In genomic region chr2:116058511-116058910, GRCm38 (mm10) we compare ENCODE assay signal across 12 mouse cellular contexts. TPM values are rescaled to one million over a fixed set of nuclear protein-coding genes. Genes with fewer than 3 reads are reported as not detected.
DNase-seq lines count a peak whose midpoint lies in the region; ATAC-seq and TF ChIP-seq lines count a peak whose summit lies in the region.
"Had no signal": no experiment of that assay in that cellular context is flagged by ENCODE, and none has a peak within 500 bp of the region (broad histone marks: within the 10 kb centered on the region; RNA-seq: fewer than 3 reads in every experiment).

No protein-coding gene starts in this region.

- no peaks in the 10 kb centered on the region for H3K9me3 ChIP-seq in lung, embryonic 14.5 days (ENCODE audit: low read depth, low read length)
- no peaks in the 10 kb centered on the region for H3K9me3 ChIP-seq in lung, postnatal 0 days (ENCODE audit: low read length)
- no peaks in the 10 kb centered on the region for H3K9me3 ChIP-seq in forebrain, embryonic 16.5 days (ENCODE audit: control insufficient read depth, low read length)
- no peaks in the 10 kb centered on the region for H3K9me3 ChIP-seq in limb, embryonic 10.5 days (replicated peaks)
- H3K9me3 ChIP-seq in stomach, embryonic 15.5 days = no peaks in the 10 kb centered on the region
- H3K9me3 ChIP-seq: liver, embryonic 13.5 days had no signal

- H3K9ac ChIP-seq in lung, embryonic 14.5 days = no peak overlapping the region
- no peak overlapping the region for H3K9ac ChIP-seq in lung, postnatal 0 days (replicated peaks; ENCODE audit: low read depth)
- H3K9ac ChIP-seq in forebrain, embryonic 16.5 days (replicated peaks; ENCODE audit: low read depth, low read length) = peak overlapping the region; percentile 98
- H3K9ac ChIP-seq in stomach, embryonic 15.5 days = no peak overlapping the region
- H3K9ac ChIP-seq: liver, embryonic 13.5 days had no signal

- TF ChIP-seq EP300 in lung, postnatal 0 days (IDR thresholded peaks at IDR 0.05) = no peak

- H3K4me3 ChIP-seq in lung, embryonic 14.5 days (ENCODE audit: low read depth, low read length) = no peak overlapping the region; the same call in 1 of the 2 replicates
- H3K4me3 ChIP-seq in lung, postnatal 0 days (ENCODE audit: low read depth, low read length) = no peak overlapping the region
- H3K4me3 ChIP-seq in forebrain, embryonic 16.5 days (replicated peaks; ENCODE audit: low read length) = peak overlapping the region; percentile 83
- peak overlapping the region; percentile 77; the same call in 1 of the 2 replicates for H3K4me3 ChIP-seq in limb, embryonic 10.5 days
- peak overlapping the region; percentile 26 for H3K4me3 ChIP-seq in stomach, embryonic 15.5 days (replicated peaks)
- H3K4me3 ChIP-seq: liver, embryonic 13.5 days; myocyte had no signal

- H3K27ac ChIP-seq in lung, embryonic 14.5 days (ENCODE audit: low read depth) = no peak overlapping the region
- no peak overlapping the region for H3K27ac ChIP-seq in lung, postnatal 0 days (ENCODE audit: low read length)
- H3K27ac ChIP-seq in forebrain, embryonic 16.5 days (ENCODE audit: low read length) = peak overlapping the region; percentile 39
- no peak overlapping the region for H3K27ac ChIP-seq in limb, embryonic 10.5 days
- H3K27ac ChIP-seq in stomach, embryonic 15.5 days = peak overlapping the region; percentile 48
- H3K27ac ChIP-seq: liver, embryonic 13.5 days had no signal

- H3K4me2 ChIP-seq in lung, embryonic 14.5 days = peak overlapping the region; percentile 83
- H3K4me2 ChIP-seq in lung, postnatal 0 days (replicated peaks; ENCODE audit: low read depth, low read length) = no peak overlapping the region; the same call in 1 of the 2 replicates
- peak overlapping the region; percentile 60 for H3K4me2 ChIP-seq in forebrain, embryonic 16.5 days (ENCODE audit: low read length)
- H3K4me2 ChIP-seq in stomach, embryonic 15.5 days = peak overlapping the region; percentile 71
- H3K4me2 ChIP-seq: liver, embryonic 13.5 days had no signal

- TF ChIP-seq CTCF in lung, embryonic 14.5 days (IDR thresholded peaks at IDR 0.05; ENCODE audit: low read depth) = no peak
- TF ChIP-seq CTCF in lung, postnatal 0 days (IDR thresholded peaks at IDR 0.05) = no peak

- ATAC-seq in lung, embryonic 14.5 days (ENCODE audit: insufficient read depth) = no peak
- ATAC-seq in lung, postnatal 0 days = no peak
- ATAC-seq in forebrain, embryonic 16.5 days = no peak
- ATAC-seq in stomach, embryonic 15.5 days (ENCODE audit: insufficient read depth, low FRiP score, low read depth) = no peak
- no peak for ATAC-seq in megakaryocyte progenitor cell, adult 5-6 weeks (replicated peaks; ENCODE audit: poor library complexity)
- no peak for ATAC-seq in inflammation-experienced regulatory T-cells, adult 6 months

- no peaks in the 10 kb centered on the region for H3K27me3 ChIP-seq in lung, embryonic 14.5 days (ENCODE audit: insufficient read depth, low read length)
- no peaks in the 10 kb centered on the region for H3K27me3 ChIP-seq in lung, postnatal 0 days (replicated peaks; ENCODE audit: insufficient read depth, low read length)
- H3K27me3 ChIP-seq in forebrain, embryonic 16.5 days (replicated peaks; ENCODE audit: control insufficient read depth, insufficient read depth, low read length) = no peaks in the 10 kb centered on the region
- peaks cover 26% of the 10 kb centered on the region; the same call in 1 of the 2 replicates for H3K27me3 ChIP-seq in limb, embryonic 10.5 days (ENCODE audit: low read depth, poor library complexity, severe bottlenecking)
- H3K27me3 ChIP-seq in stomach, embryonic 15.5 days (replicated peaks) = no peaks in the 10 kb centered on the region

- DNase-seq in lung, embryonic 14.5 days = no peak
- no peak for DNase-seq in lung, postnatal 0 days (ENCODE audit: low spot score)
- DNase-seq in limb, embryonic 10.5 days (ENCODE audit: low spot score) = no peak
- DNase-seq: adrenal gland, postnatal 10 days; cerebellum, adult 8-10 months; liver, embryonic 13.5 days; spleen, adult 18-20 months had no signal

- H3K36me3 ChIP-seq in lung, embryonic 14.5 days (ENCODE audit: insufficient read depth) = peaks cover 26% of the 10 kb centered on the region
- H3K36me3 ChIP-seq in lung, postnatal 0 days (ENCODE audit: insufficient read depth, low read length) = no peaks in the 10 kb centered on the region
- no peaks in the 10 kb centered on the region for H3K36me3 ChIP-seq in forebrain, embryonic 16.5 days (ENCODE audit: control insufficient read depth, insufficient read depth)
- peaks cover 57% of the 10 kb centered on the region for H3K36me3 ChIP-seq in limb, embryonic 10.5 days
- H3K36me3 ChIP-seq in stomach, embryonic 15.5 days = 0 out of 2 replicates have a peak, but pooled peaks cover 4% of the 10 kb centered on the region
- H3K36me3 ChIP-seq: liver, embryonic 13.5 days had no signal

- 51% methylated on average over 9 of the region's 9 CpGs for WGBS in lung, embryonic 14.5 days
- WGBS in lung, postnatal 0 days = 57% methylated on average over 9 of the region's 9 CpGs
- WGBS in forebrain, embryonic 16.5 days = 42% methylated on average over 9 of the region's 9 CpGs
- 56% methylated on average over 9 of the region's 9 CpGs for WGBS in limb, embryonic 10.5 days
- 33% methylated on average over 9 of the region's 9 CpGs for WGBS in stomach, embryonic 15.5 days

- H3K4me1 ChIP-seq in lung, embryonic 14.5 days (ENCODE audit: insufficient read depth) = peaks cover 7% of the 10 kb centered on the region; the same call in 1 of the 2 replicates
- no peaks in the 10 kb centered on the region for H3K4me1 ChIP-seq in lung, postnatal 0 days (ENCODE audit: insufficient read depth, low read depth, low read length)
- H3K4me1 ChIP-seq in forebrain, embryonic 16.5 days (replicated peaks; ENCODE audit: control insufficient read depth, insufficient read depth, low read length) = peaks cover 25% of the 10 kb centered on the region
- H3K4me1 ChIP-seq in limb, embryonic 10.5 days = peaks cover 59% of the 10 kb centered on the region
- H3K4me1 ChIP-seq in stomach, embryonic 15.5 days = 0 out of 2 replicates have a peak, but pooled peaks cover 18% of the 10 kb centered on the region

RNA-seq across cellular contexts. Expression of gene Meis2, which starts 7.1 kb away (rescaled TPM):
- 31.4 and 33.1 TPM in 2 replicates for polyA plus RNA-seq in lung, embryonic 14.5 days (2014; fragmentation: Nextera tagmentation; extraction: Ambion mirVana)
- polyA plus RNA-seq in lung, postnatal 0 days (2015; fragmentation: Nextera tagmentation; extraction: Ambion mirVana) = 12.0 and 16.2 TPM in 2 replicates
- polyA plus RNA-seq in forebrain, embryonic 16.5 days (2015; fragmentation: Nextera tagmentation; extraction: Ambion mirVana) = 143 and 154 TPM in 2 replicates
- polyA plus RNA-seq in limb, embryonic 10.5 days (2016; fragmentation: Nextera tagmentation; extraction: Ambion mirVana) = 63.2 and 65.7 TPM in 2 replicates
- polyA plus RNA-seq in stomach, embryonic 15.5 days (2015; fragmentation: Nextera tagmentation; extraction: Ambion mirVana) = 53.0 and 57.8 TPM in 2 replicates
- not detected in 2 replicates for total RNA-seq in megakaryocyte progenitor cell, adult 5-6 weeks (2015)
- not detected in 2 replicates for total RNA-seq in megakaryocyte progenitor cell, adult 5-6 weeks (2017)
- polyA plus RNA-seq in inflammation-experienced regulatory T-cells, adult 6 months (2017; shearing (Covaris generic)) = under 1 TPM in 1 of 3 experiments, not detected in 2; 0.34 TPM

Comparison
In these comparisons a context has a peak if more than half of its experiments do, and no peak if none do; other contexts are left out.
1. H3K27ac ChIP-seq: peak in forebrain, embryonic 16.5 days (single experiment) and stomach, embryonic 15.5 days (single experiment); none in lung, embryonic 14.5 days (single experiment), lung, postnatal 0 days (single experiment) and limb, embryonic 10.5 days (single experiment).
2. H3K4me3 ChIP-seq: peak in forebrain, embryonic 16.5 days (single experiment), limb, embryonic 10.5 days (single experiment) and stomach, embryonic 15.5 days (single experiment); none in lung, embryonic 14.5 days (single experiment) and lung, postnatal 0 days (single experiment).